23 mouse cellular contexts compared by ENCODE assay signal in genomic region chr6:126761362-126761761, GRCm38 (mm10). TPM values are rescaled to one million over a fixed set of nuclear protein-coding genes. Genes with fewer than 3 reads are reported as not detected.
DNase-seq lines count a peak whose midpoint lies in the region; TF ChIP-seq lines count a peak whose summit lies in the region.
"Had no signal": no experiment of that assay in that cellular context is flagged by ENCODE, and none has a peak within 500 bp of the region (broad histone marks: within the 10 kb centered on the region; RNA-seq: fewer than 3 reads in every experiment).

No protein-coding gene starts in this region.

- H3K4me2 ChIP-seq in CH12.LX (ENCODE audit: insufficient read depth, low read depth, poor library complexity, severe bottlenecking): peak overlapping the region; percentile 15
- H3K4me2 ChIP-seq: embryonic facial prominence, embryonic 12.5 days; forebrain, embryonic 12.5 days; forebrain, embryonic 15.5 days; heart, embryonic 11.5 days; hindbrain, embryonic 12.5 days; hindbrain, embryonic 15.5 days had no signal

- H3K36me3 ChIP-seq in CH12.LX (replicated peaks in 1 of 2; ENCODE audit: control insufficient read depth in 1 of 2, insufficient read depth in 1 of 2, low read length in 1 of 2): no peaks in the 10 kb centered on the region
- H3K36me3 ChIP-seq: embryonic facial prominence, embryonic 12.5 days; forebrain, embryonic 12.5 days; forebrain, embryonic 15.5 days; G1E; hindbrain, embryonic 12.5 days; hindbrain, embryonic 15.5 days had no signal

- TF ChIP-seq EP300 in CH12.LX (IDR thresholded peaks at IDR 0.05; ENCODE audit: low read length): no peak

- DNase-seq in layer of hippocampus, adult 2 months (ENCODE audit: low spot score in 2 of 2): no peak
- DNase-seq in layer of hippocampus, postnatal 14 days (ENCODE audit: low spot score in 2 of 2): no peak
- DNase-seq in CH12.LX (ENCODE audit: extremely low read depth): no peak
- DNase-seq in brain, adult 2 months (ENCODE audit: low read depth, low spot score): peak; percentile 79
- DNase-seq in adrenal gland, adult 18-20 months (ENCODE audit: low spot score in 2 of 2): no peak
- no peak for DNase-seq in urinary bladder, postnatal 4 days (ENCODE audit: low spot score in 2 of 2)
- DNase-seq: adrenal gland, adult 8-10 months; adrenal gland, postnatal 25 days; cerebellum, adult 18-20 months; cerebellum, adult 9-10 months; cerebellum, postnatal 14 days; gastrocnemius, adult 2 months; gastrocnemius, postnatal 14 days; heart, adult 11 months had no signal

- peaks cover 69% of the 10 kb centered on the region for H3K27me3 ChIP-seq in CH12.LX (replicated peaks)
- H3K27me3 ChIP-seq: embryonic facial prominence, embryonic 12.5 days; forebrain, embryonic 12.5 days; forebrain, embryonic 15.5 days; hindbrain, embryonic 12.5 days; hindbrain, embryonic 15.5 days had no signal

- H3K27ac ChIP-seq in layer of hippocampus, adult 2 months: peak overlapping the region; percentile 58; the same call in 1 of the 2 replicates
- H3K27ac ChIP-seq in CH12.LX (ENCODE audit: insufficient read depth, low read depth): no peak overlapping the region
- H3K27ac ChIP-seq: embryonic facial prominence, embryonic 12.5 days; forebrain, embryonic 12.5 days; forebrain, embryonic 15.5 days; gastrocnemius, adult 2 months; hindbrain, embryonic 12.5 days; hindbrain, embryonic 15.5 days had no signal

- no peaks in the 10 kb centered on the region for H3K9me3 ChIP-seq in CH12.LX (replicated peaks; ENCODE audit: low read length)
- H3K9me3 ChIP-seq: embryonic facial prominence, embryonic 12.5 days; forebrain, embryonic 12.5 days; forebrain, embryonic 15.5 days; hindbrain, embryonic 12.5 days; hindbrain, embryonic 15.5 days had no signal

- H3K4me3 ChIP-seq in layer of hippocampus, adult 2 months: no peak overlapping the region
- H3K4me3 ChIP-seq in CH12.LX (replicated peaks in 1 of 3; ENCODE audit: low read depth in 2 of 3, low read length in 2 of 3, poor library complexity in 1 of 3): no peak overlapping the region
- H3K4me3 ChIP-seq: embryonic facial prominence, embryonic 12.5 days; erythroblast, embryonic 14.5 days; forebrain, embryonic 12.5 days; forebrain, embryonic 15.5 days; gastrocnemius, adult 2 months; hindbrain, embryonic 12.5 days; hindbrain, embryonic 15.5 days had no signal

- no peak for TF ChIP-seq RAD21 in CH12.LX (IDR thresholded peaks at IDR 0.05; ENCODE audit: low read depth, low read length)

- in situ Hi-C loops in CH12.LX (cut with MboI; ENCODE audit: low pct_ligation_motif_present, low pct_unique_long_range_greater_than_20kb, low sequenced_read_pairs): no loop called here

- dilution Hi-C loops in CH12.LX (cut with MboI; ENCODE audit: extremely low pct_ligation_motif_present, extremely low pct_unique_long_range_greater_than_20kb, low sequenced_read_pairs): no loop called here

- H3K4me1 ChIP-seq in CH12.LX (ENCODE audit: control insufficient read depth in 1 of 2, insufficient read depth in 2 of 2): peaks cover 0 to 3% of the 10 kb centered on the region in 2 experiments; a peak in 1 of 4 replicates
- H3K4me1 ChIP-seq: hindbrain, embryonic 15.5 days had no signal

- no peak for TF ChIP-seq CTCF in layer of hippocampus, adult 2 months (conservative IDR thresholded peaks at IDR 0.05)
- TF ChIP-seq CTCF in CH12.LX (conservative IDR thresholded peaks at IDR 0.05 in 1 of 2, IDR thresholded peaks at IDR 0.05 in 1 of 2; ENCODE audit: low read depth in 2 of 2, low read length in 2 of 2): no peak

- H3K9ac ChIP-seq in CH12.LX (ENCODE audit: insufficient read depth, low read depth): no peak overlapping the region
- H3K9ac ChIP-seq: embryonic facial prominence, embryonic 12.5 days; forebrain, embryonic 12.5 days; forebrain, embryonic 15.5 days; hindbrain, embryonic 12.5 days; hindbrain, embryonic 15.5 days had no signal

- no peak for TF ChIP-seq POLR2A in CH12.LX (IDR thresholded peaks at IDR 0.05; ENCODE audit: low read depth, low read length)

- H3K79me2 ChIP-seq in CH12.LX (replicated peaks; ENCODE audit: control insufficient read depth, extremely low read depth, insufficient read depth, poor library complexity, severe bottlenecking): no peaks in the 10 kb centered on the region

TF ChIP-seq in CH12.LX, 34 proteins besides CTCF, POLR2A, EP300 and RAD21:
- no peak for TF ChIP-seq ZKSCAN1 (IDR thresholded peaks at IDR 0.05; ENCODE audit: borderline replicate concordance, low read depth, low read length)
- TF ChIP-seq MXI1 (IDR thresholded peaks at IDR 0.05; ENCODE audit: low read depth, low read length): no peak
- no peak for TF ChIP-seq MEF2A (IDR thresholded peaks at IDR 0.05; ENCODE audit: borderline replicate concordance, low read depth, low read length)
- no peak for TF ChIP-seq JUN (IDR thresholded peaks at IDR 0.05; ENCODE audit: insufficient read depth, low read depth, low read length)
- TF ChIP-seq ZMIZ1 (IDR thresholded peaks at IDR 0.05; ENCODE audit: low read depth, low read length): no peak
- no peak for TF ChIP-seq ELF1 (IDR thresholded peaks at IDR 0.05; ENCODE audit: low read depth, low read length)
- no peak for TF ChIP-seq TBP (conservative IDR thresholded peaks at IDR 0.05; ENCODE audit: low read depth, low read length)
- no peak for TF ChIP-seq UBTF (IDR thresholded peaks at IDR 0.05; ENCODE audit: low read depth, low read length)
- no peak for TF ChIP-seq USF1 (IDR thresholded peaks at IDR 0.05; ENCODE audit: low read depth, low read length)
- TF ChIP-seq JUND (conservative IDR thresholded peaks at IDR 0.05; ENCODE audit: low read depth, low read length): no peak
- TF ChIP-seq ZC3H11A (IDR thresholded peaks at IDR 0.05; ENCODE audit: low read depth, low read length): no peak

RNA-seq across cellular contexts. Expression of gene Kcna6, which starts 20.9 kb away (rescaled TPM):
- 10 to 100 TPM; 46.6 to 48.5 TPM for total RNA-seq in layer of hippocampus, adult 2 months (2021)
- 10 to 100 TPM; 47.9 to 48.4 TPM for total RNA-seq in layer of hippocampus, postnatal 14 days (2021)
- total RNA-seq in CH12.LX (2012; rRNA removed) (not detected in 2 replicates), CH12.LX (2014; rRNA removed) (not detected in 2 replicates)
- polyA plus RNA-seq in CH12.LX (2012; ENCODE audit: insufficient read length, low read depth): not detected in 2 replicates
- total RNA-seq in adrenal gland, adult 18-20 months (2021): 1 to 10 TPM in 1 of 2 experiments, under 1 TPM in 1; 0.46 to 1.3 TPM
- total RNA-seq: hematopoietic stem cell, adult 5-6 weeks had no signal
- polyA plus RNA-seq: erythroblast, embryonic 14.5 days; G1E had no signal

Comparison
In these comparisons a context has a peak if more than half of its experiments do, and no peak if none do; other contexts are left out.
1. RNA of gene Kcna6, which starts 20.9 kb away (total RNA-seq): 46.6 to 48.5 TPM in layer of hippocampus, adult 2 months and 47.9 to 48.4 TPM in layer of hippocampus, postnatal 14 days; 0.46 to 1.3 TPM in adrenal gland, adult 18-20 months and not detected in CH12.LX; every median in the first group is over 10 times any median in the second.